Mouse (Mus musculus): ENCODE measurements around the gene Setd3.

DNA sequence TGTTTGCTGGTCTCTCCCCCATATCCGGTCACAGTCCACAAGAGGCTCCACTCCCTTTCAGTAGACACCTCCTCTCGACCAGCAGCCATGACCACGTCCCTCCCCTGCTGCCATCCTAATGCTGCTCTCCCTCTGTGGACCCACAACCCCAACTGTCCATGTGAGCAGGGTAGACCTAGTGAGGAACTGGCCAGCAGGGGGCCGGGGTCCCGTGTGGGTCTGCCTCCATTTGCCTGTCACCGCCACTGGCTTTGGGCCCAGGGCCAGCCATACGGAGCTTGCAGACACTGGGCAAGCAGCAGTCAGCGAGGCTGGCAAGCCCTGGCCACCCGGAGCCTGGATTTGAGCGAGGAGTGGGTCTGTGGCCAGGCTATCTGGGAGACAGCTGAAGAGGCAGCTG lies 42.1 kb upstream of the Setd3 start:
- TF ChIP-seq CTCF (IDR thresholded peaks at IDR 0.05; ENCODE audit: low read depth) (peak; percentile 35), EP300 (IDR thresholded peaks at IDR 0.05; ENCODE audit: low read depth) (no peak)

Data from liver, postnatal 0 days (tissue).